Mouse (Mus musculus): ENCODE measurements around the gene Zfp26. TPM values are rescaled to one million over a fixed set of nuclear protein-coding genes. Genes with fewer than 3 reads are reported as not detected.

Zfp26 gene
- total RNA-seq (2021), result 10 to 100 TPM; 19.4 to 20.6 TPM
- long read RNA-seq, experiment 1, partial matches to known transcripts, result 0 of 1 reads
- long read RNA-seq, experiment 1, other reads (novel, unspliced or antisense), result 1 of 1 reads
- long read RNA-seq, experiment 2, partial matches to known transcripts, result 0 of 1 reads
- long read RNA-seq, experiment 2, other reads (novel, unspliced or antisense), result 1 of 1 reads

- DNase-seq, result peak; percentile 80 to 81
Observed at GRCm38 (mm10) chr9:20459377-20460317, at the start of gene Zfp26. TSS of gene Zfp26 (minus strand) at chr9:20460162.

GRCm38 (mm10) chr9:20509676-20510075, 49.7 kb upstream of the Zfp26 start:
- no peak for DNase-seq

- DNase-seq, result no peak
Observed at GRCm38 (mm10) chr9:20504801-20505200, 44.8 kb upstream of the Zfp26 start.

- DNase-seq, result no peak
Observed at GRCm38 (mm10) chr9:20493281-20493680, 33.3 kb upstream of the Zfp26 start.

GRCm38 (mm10) chr9:20492527-20493233, 32.7 kb upstream of the Zfp26 start, which contains the start of gene Zfp426:
TSS of gene Zfp426 (minus strand) at chr9:20492746.
- DNase-seq, result peak; percentile 87 to 91

- no peak for DNase-seq
Observed at GRCm38 (mm10) chr9:20491858-20492526, 32.0 kb upstream of the Zfp26 start.

- DNase-seq, result no peak
Observed at GRCm38 (mm10) chr9:20489536-20489935, 29.6 kb upstream of the Zfp26 start.

GRCm38 (mm10) chr9:20479396-20479795, 19.4 kb upstream of the Zfp26 start:
- peak in 1 of 2 experiments; percentile 21 for DNase-seq

- no peak for DNase-seq
Observed at GRCm38 (mm10) chr9:20476632-20477031, 16.7 kb upstream of the Zfp26 start.

GRCm38 (mm10) chr9:20466761-20467442, 6.9 kb upstream of the Zfp26 start:
- peak; percentile 46 to 69 for DNase-seq

- DNase-seq, result no peak
Observed at GRCm38 (mm10) chr9:20453647-20454046, 6.3 kb downstream of the Zfp26 start.

- no peak for DNase-seq
Observed at GRCm38 (mm10) chr9:20451493-20451892, 8.5 kb downstream of the Zfp26 start.

GRCm38 (mm10) chr9:20443183-20443783, 16.7 kb downstream of the Zfp26 start:
- DNase-seq, result no peak

GRCm38 (mm10) chr9:20430004-20430403, 30.0 kb downstream of the Zfp26 start:
- no peak for DNase-seq

- no peak for DNase-seq
Observed at GRCm38 (mm10) chr9:20411460-20411859, 48.5 kb downstream of the Zfp26 start.

- DNase-seq, result no peak
Observed at GRCm38 (mm10) chr9:20409319-20409718, 50.6 kb downstream of the Zfp26 start.

GRCm38 (mm10) chr9:20385343-20385703, 74.6 kb downstream of the Zfp26 start:
- DNase-seq, result no peak

GRCm38 (mm10) chr9:20384532-20385342, 75.2 kb downstream of the Zfp26 start, which contains the start of gene Zfp560:
TSS of gene Zfp560 (minus strand) at chr9:20385177.
- DNase-seq, result peak; percentile 90 to 91

GRCm38 (mm10) chr9:20383659-20384058, 76.3 kb downstream of the Zfp26 start:
- DNase-seq, result no peak

Data from adrenal gland, postnatal 36 days (tissue).